Mouse (Mus musculus) CD4-positive, CD25-positive, alpha-beta regulatory T cell, adult 4 months (primary cell): Measurements from ENCODE around the gene Sh3bp2. TPM values are rescaled to one million over a fixed set of nuclear protein-coding genes. Genes with fewer than 3 reads are reported as not detected.
"Not testable (repeated sequence)": the region's sequence is repeated elsewhere in the genome, so short reads cannot be mapped to it uniquely, and the experiment has no call there.

Source experiments
- ATAC-seq: one replicate; pipeline ENCODE4 v1.8.0; 2017
- polyA plus RNA-seq, 2 experiments: library from polyadenylated mRNA; unstranded; fragments of 100-300 nt; shearing (Covaris generic); gene quantifications; one replicate each; pipeline ENCODE4 v1.2.1; 2017

Gene Sh3bp2
- polyA plus RNA-seq, 2 experiments from 2014 or later: 6.0 to 18.6 TPM

DNA sequence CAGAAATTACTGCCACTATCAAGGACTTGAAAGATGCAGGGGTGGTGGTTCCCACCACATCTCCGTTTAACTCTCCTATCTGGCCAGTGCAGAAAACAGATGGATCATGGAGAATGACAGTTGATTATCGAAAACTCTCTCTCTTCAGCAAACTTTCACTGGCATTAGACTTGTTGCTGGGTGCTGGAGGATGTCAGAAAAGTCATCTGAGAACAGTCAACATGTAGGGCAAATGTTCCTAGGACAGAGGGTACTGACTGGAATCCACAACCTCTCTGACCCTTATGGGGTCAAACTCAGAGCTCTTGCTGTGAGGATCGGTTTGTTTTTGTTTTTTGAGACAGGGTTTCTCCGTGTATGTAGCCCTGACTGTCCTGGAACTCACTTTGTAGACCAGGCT lies 46.9 kb downstream of the Sh3bp2 start:
- not testable (repeated sequence) for ATAC-seq

DNA sequence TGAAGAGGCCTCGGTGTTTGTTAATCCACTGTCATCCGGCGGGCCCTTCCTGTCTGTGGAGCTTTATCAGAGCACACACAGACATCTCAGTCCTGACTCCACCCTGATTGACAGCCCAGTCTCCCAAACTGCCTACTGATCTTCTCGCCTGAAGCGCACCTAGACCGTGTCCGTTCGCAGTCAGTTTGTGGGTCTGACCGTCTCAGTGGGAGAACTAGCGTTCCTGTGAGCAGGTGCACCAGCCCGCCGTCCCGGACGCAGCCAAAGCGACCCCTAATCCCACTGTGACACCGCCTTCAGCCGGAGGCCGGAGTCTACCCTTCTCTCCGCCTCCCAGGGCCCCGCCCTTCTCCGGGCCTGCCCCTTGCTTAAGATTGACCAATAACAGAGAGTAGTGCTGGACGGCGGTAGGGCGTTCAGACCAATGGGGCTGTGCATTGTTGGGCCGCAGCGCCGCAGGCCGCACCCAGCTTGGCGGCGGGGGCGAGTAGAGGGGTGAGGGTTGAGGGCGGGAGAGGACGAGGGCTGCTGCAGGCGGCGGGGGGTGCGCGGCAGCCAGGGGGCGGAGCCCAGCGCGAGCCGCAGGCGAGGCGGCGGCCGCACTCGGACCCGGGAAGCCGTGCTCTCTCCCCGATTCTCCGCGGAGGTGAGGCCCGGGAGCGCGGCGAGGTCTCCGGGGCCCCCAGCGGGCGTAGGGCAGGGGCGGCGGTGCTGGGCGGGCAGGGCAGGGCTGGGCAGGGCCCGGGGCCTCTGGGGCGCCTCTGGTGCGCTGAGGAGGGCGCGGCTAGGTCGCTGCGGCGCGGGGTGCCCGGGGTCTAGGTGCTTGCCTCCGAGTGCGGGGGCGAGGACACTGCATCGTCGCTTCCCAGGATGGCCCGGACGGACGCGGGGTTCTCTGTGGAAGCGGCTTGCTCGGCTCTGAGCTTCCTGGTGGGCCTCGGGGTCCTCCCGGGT lies 47.9 kb downstream of the Sh3bp2 start, which contains the start of gene Add1:
TSS of gene Add1 (plus strand) at position 397 of the 954 bp plus-strand sequence.
- peak; percentile 92 for ATAC-seq

DNA sequence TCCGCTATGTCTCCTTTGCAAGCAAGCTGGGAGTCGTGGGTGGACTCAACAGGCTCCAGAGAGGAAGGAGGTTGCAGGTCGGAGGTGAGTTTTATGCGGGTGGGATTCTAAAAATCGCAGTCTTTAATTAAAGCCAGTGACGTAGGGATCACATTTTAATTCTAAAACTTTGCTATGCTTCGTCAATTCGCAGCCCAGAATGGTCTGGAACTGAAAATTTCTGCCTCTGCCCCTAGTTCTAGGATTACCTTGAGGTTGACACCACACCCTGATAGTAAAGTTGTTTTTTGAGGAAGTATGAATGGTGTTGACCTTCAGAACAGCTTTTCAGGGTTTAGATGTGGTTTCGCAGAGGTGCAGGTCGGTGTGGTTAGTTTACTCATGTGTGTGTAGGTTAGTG lies 49.1 kb downstream of the Sh3bp2 start:
- ATAC-seq: no peak

- no peak for ATAC-seq
These were observed 50.6 kb downstream of the Sh3bp2 start for GRCm38 (mm10) chr5:34576286-34576685.

GRCm38 (mm10) chr5:34578038-34578655 lies 52.5 kb downstream of the Sh3bp2 start:
- ATAC-seq: no peak

DNA sequence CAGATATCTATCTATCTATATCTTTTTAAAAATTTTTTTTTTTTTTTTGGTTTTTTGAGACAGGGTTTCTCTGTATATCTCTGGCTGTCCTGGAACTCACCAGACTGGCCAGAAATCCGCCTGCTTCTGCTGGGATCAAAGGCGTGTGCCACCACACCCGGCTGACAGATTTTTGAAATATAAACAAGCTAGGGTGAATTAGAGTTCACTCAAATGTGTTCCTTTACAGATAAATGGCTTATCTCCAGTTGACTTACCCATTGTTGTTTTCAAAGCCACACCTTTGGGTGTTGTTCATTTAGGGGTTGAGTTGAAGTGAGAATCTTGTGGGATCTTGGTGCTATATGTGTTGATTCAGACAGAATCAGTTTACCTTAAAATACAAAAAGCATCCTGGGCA lies 53.7 kb downstream of the Sh3bp2 start:
- ATAC-seq: no peak

- not testable (repeated sequence) for ATAC-seq
These were observed 56.2 kb downstream of the Sh3bp2 start for GRCm38 (mm10) chr5:34581671-34582313.

GRCm38 (mm10) chr5:34582314-34582675 lies 56.7 kb downstream of the Sh3bp2 start:
- no peak for ATAC-seq

GRCm38 (mm10) chr5:34585216-34585615 lies 59.6 kb downstream of the Sh3bp2 start:
- no peak for ATAC-seq

DNA sequence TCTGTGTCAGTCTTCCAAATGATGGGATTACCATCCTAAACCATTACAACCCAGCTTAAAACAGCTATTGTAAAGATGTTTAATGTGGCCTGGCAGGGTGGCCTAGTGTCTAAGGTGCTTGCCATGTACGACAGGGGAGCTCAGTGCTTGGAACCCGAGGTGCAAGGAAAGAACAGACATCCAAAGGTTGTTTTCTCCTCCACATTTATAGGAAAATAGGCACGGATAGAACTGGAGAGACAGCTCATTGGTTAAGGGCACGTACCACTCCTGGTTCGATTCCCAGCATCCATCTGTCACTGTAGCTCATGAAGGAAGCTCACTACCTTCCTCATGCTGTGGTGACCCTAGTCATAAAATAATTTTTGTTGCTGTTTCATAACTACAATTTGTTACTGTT lies 62.2 kb downstream of the Sh3bp2 start:
- no peak for ATAC-seq

GRCm38 (mm10) chr5:34590059-34590458 lies 64.4 kb downstream of the Sh3bp2 start:
- ATAC-seq: no peak

- no peak for ATAC-seq
These were observed 65.1 kb downstream of the Sh3bp2 start for GRCm38 (mm10) chr5:34590702-34591101.

DNA sequence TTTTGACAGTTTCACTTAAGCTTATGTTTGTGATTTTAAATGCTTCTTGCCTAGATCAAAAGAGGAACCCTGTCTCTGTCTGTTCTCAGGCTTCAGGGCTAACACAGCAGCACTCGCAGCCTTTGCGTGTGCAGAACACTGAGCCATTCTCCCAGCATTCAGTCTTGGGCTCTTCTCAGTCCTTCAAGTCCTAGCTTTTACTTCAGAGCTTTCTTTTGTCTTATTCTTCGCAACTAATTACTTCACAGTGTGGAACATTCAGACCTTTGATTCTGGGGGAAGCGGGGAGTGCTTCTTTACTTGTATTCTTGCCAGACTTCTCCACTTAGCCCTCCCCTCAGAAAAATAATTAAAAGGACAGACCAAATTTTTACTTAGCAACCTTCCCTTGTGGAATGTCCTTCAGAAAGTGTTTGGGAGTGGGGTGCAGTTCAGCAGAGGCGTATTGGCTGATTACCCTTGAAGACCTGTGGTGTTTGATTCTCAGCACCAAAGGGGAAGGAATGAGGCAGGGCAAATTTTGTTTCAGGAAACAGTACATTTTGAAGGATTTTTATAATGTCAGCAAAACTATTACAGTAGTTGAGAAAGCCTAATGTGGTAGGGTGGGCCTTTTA lies 65.9 kb downstream of the Sh3bp2 start:
- no peak for ATAC-seq

DNA sequence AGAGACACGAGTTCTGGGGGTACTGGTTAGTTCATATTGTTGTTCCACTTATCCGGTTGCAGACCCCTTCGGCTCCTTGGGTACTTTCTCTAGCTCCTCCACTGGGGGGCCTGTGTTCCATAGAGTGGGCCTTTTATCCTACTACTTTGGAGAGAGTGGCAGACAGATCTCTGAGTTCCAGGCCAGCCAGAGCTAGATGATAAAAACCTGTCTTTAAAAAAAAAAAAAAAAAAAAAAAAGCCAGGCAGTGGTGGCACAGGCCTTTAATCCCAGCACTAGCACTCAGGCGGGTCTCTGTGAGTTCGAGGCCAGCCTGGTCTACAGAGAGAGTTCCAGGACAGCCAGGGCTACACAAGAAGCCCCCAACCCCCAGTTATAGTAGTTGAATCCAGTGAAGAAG lies 66.6 kb downstream of the Sh3bp2 start:
- not testable (repeated sequence) for ATAC-seq

- ATAC-seq: no peak
These were observed 67.0 kb downstream of the Sh3bp2 start for GRCm38 (mm10) chr5:34592666-34593065.

DNA sequence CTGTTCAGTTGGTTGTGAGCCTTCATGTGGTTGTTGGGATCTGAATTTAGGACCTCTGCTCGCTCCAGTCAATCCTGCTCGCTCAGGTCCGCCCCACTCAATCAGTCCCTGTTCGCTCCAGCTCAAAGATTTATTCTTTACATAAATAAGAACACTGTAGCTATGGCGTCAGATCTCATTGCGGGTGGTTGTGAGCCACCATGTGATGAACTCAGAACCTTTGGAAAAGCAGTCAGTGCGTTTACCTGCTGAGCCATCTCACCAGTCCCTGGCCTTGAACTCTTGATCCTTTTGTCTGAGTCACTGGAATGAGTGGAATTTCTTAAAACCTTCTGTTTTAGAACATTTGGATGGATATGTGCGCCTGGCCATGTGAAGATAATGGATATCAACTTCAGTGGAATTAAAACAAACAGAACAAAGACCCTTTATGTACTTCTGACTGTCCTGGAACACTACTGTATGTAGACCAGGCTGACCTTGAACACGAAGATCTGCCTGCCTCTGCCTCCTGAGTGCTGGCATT lies 67.6 kb downstream of the Sh3bp2 start:
- ATAC-seq: no peak

GRCm38 (mm10) chr5:34604576-34604975 lies 78.9 kb downstream of the Sh3bp2 start:
- no peak for ATAC-seq

- no peak for ATAC-seq
These were observed 81.7 kb downstream of the Sh3bp2 start for GRCm38 (mm10) chr5:34607100-34607880.

DNA sequence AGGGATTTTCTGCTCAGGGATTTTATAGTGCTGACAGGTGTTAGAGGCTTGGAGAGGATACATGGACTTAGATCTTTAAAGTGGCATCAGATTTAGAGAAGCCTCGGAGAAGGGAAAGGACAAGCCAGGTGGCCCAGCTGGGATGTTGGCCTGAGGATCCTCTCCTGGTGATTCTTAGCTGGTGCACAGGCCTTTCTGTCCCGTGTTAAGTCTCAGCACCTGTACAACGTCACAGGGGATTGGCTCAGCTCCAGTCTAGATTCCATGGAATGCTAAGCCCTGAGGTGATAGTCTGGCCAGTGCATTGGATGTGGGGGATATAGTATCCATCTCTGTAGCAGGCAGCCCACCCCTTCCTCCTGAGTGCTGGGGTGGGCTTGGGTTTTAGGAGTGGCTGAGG lies 82.6 kb downstream of the Sh3bp2 start:
- no peak for ATAC-seq

DNA sequence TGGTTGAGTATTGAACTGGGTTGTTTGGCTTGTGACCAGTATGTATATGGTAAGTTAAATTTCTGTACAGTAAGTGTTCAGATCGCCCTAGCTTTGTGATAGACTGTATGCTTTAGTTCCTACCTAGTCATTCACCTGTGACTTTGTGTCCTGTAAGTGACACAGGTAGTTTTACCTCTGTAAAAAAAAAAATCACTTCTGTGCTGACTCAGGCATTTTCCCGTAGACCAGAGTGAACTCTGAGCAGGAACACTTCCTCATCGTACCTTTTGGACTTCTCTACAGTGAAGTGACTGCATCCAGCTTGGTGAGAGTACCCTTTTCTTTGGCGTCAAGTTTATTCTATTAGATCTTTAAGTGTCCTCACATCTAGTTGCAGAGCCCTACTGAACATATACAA lies 84.3 kb downstream of the Sh3bp2 start:
- ATAC-seq: no peak
